Mouse (Mus musculus) ZHBTc4 (cell line): Measurements from ENCODE around the gene Zranb3.
"Not testable (repeated sequence)": the region's sequence is repeated elsewhere in the genome, so short reads cannot be mapped to it uniquely, and the experiment has no call there.

Experiments used
- DNase-seq: peaks from one replicate; pipeline ENCODE4 v3.0.0-alpha.2; 2011; ENCODE audit warnings: low read depth, low spot score

Zranb3 gene

GRCm38 (mm10) chr1:127989876-127990731 is 112.7 kb downstream of the Zranb3 start:
- DNase-seq: peak; percentile 77

GRCm38 (mm10) chr1:127989387-127989786 is 113.5 kb downstream of the Zranb3 start:
- DNase-seq: no peak

GRCm38 (mm10) chr1:127988246-127988645 is 114.6 kb downstream of the Zranb3 start:
- DNase-seq: no peak

- DNase-seq: no peak
Measured at GRCm38 (mm10) chr1:127985391-127985790, 117.5 kb downstream of the Zranb3 start.

GRCm38 (mm10) chr1:127983274-127983993 is 119.4 kb downstream of the Zranb3 start:
- no peak for DNase-seq

- DNase-seq: no peak
Measured at GRCm38 (mm10) chr1:127982268-127982667, 120.6 kb downstream of the Zranb3 start.

GRCm38 (mm10) chr1:127980911-127981559 is 121.8 kb downstream of the Zranb3 start:
- peak; percentile 17 for DNase-seq

GRCm38 (mm10) chr1:127978125-127978524 is 124.7 kb downstream of the Zranb3 start:
- DNase-seq: no peak

GRCm38 (mm10) chr1:127976106-127976505 is 126.7 kb downstream of the Zranb3 start:
- DNase-seq: no peak

- no peak for DNase-seq
Measured at GRCm38 (mm10) chr1:127975676-127976075, 127.2 kb downstream of the Zranb3 start.

- no peak for DNase-seq
Measured at GRCm38 (mm10) chr1:127974082-127974481, 128.8 kb downstream of the Zranb3 start.

- DNase-seq: no peak
Measured at GRCm38 (mm10) chr1:127970870-127971269, 132.0 kb downstream of the Zranb3 start.

- no peak for DNase-seq
Measured at GRCm38 (mm10) chr1:127963326-127963725, 139.5 kb downstream of the Zranb3 start.

- no peak for DNase-seq
Measured at GRCm38 (mm10) chr1:127961140-127961539, 141.7 kb downstream of the Zranb3 start.

GRCm38 (mm10) chr1:127959312-127959718 is 143.5 kb downstream of the Zranb3 start:
- no peak for DNase-seq

- no peak for DNase-seq
Measured at GRCm38 (mm10) chr1:127958801-127959200, 144.0 kb downstream of the Zranb3 start.

GRCm38 (mm10) chr1:127956524-127956923 is 146.3 kb downstream of the Zranb3 start:
- DNase-seq: no peak

- DNase-seq: no peak
Measured at GRCm38 (mm10) chr1:127954800-127955199, 148.0 kb downstream of the Zranb3 start.

GRCm38 (mm10) chr1:127954198-127954597 is 148.6 kb downstream of the Zranb3 start:
- not testable (repeated sequence) for DNase-seq

- peak; percentile 25 for DNase-seq
Measured at GRCm38 (mm10) chr1:127952276-127952675, 150.6 kb downstream of the Zranb3 start.

GRCm38 (mm10) chr1:127948748-127949147 is 154.1 kb downstream of the Zranb3 start:
- DNase-seq: no peak

GRCm38 (mm10) chr1:127946615-127947249 is 156.1 kb downstream of the Zranb3 start:
- no peak for DNase-seq
